Mouse (Mus musculus): Measurements from ENCODE around the gene Lsamp. TPM values are rescaled to one million over a fixed set of nuclear protein-coding genes. Genes with fewer than 3 reads are reported as not detected.

Lsamp gene
- total and polyA plus RNA-seq, 2 experiments: 0.07 to 0.37 TPM

DNA sequence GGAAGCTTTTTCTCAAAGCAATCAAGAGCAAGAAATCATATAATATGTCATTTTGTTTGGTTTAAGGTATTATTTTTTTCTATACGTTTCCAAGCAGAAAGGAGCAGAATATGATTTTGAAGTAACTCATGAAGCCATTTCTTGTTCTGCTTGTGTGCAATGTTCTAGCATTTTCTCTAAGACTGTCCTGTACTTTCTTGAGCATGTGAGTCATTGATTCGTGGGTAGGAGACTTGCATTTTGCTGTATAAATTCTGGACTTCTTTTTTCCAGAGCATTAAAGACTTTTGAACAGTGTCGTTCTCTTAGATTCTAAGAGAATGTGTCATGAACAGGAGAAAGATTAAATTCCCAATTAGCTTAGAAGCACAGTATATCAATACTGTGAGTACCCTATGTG is 1118.6 kb downstream of the Lsamp start:
- Histone ChIP-seq H3K79me2 (ENCODE audit: control insufficient read depth, insufficient read depth, low read length) (no peaks in the 10 kb centered on the region), H3K9ac (ENCODE audit: low read depth, low read length) (no peak overlapping the region), H3K27me3 (ENCODE audit: control insufficient read depth, insufficient read depth, low read length) (no peaks in the 10 kb centered on the region), H3K27ac (replicated peaks; ENCODE audit: insufficient read depth, low read depth, low read length) (no peak overlapping the region), H3K36me3 (ENCODE audit: control insufficient read depth, insufficient read depth, low read length) (no peaks in the 10 kb centered on the region), H3K4me3 (ENCODE audit: insufficient read depth, low read depth, low read length) (no peak overlapping the region), H3K4me1 (ENCODE audit: control insufficient read depth, insufficient read depth, low read length) (no peaks in the 10 kb centered on the region)
- TF ChIP-seq POLR2A (IDR thresholded peaks at IDR 0.05; ENCODE audit: extremely low read depth, insufficient read depth, low read length) (no peak), CTCF (IDR thresholded peaks at IDR 0.05; ENCODE audit: low read depth, low read length) (no peak)
- DNase-seq (ENCODE audit: extremely low read depth, low read depth, low spot score): no peak
- WGBS: 76% methylated on average over 3 of the region's 3 CpGs

DNA sequence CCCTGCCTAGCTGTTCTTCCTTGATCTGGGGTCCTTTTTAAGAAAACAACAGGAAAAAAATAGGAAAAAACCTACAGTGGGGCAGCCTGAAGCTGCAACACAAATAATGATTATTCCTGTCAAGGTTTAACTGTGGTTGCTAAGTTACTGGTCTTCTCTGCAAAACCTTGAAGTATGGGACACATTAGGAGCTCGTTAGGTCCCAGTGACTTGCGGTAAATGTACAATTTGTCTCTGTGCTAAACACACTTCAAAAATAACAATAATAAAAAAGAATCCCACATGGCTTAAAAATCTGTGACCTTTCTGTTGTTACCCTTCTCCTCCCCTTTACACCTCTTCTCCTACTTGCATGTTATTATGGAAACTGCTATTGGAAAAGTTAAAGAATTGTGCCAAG is 1140.2 kb downstream of the Lsamp start:
- no peak overlapping the region for H3K4me3 ChIP-seq (ENCODE audit: insufficient read depth, low read depth, low read length)
- no peak overlapping the region for H3K9ac ChIP-seq (ENCODE audit: low read depth, low read length)
- no peak for DNase-seq (ENCODE audit: extremely low read depth, low read depth, low spot score)
- H3K27me3 ChIP-seq (ENCODE audit: control insufficient read depth, insufficient read depth, low read length): no peaks in the 10 kb centered on the region
- H3K36me3 ChIP-seq (ENCODE audit: control insufficient read depth, insufficient read depth, low read length): no peaks in the 10 kb centered on the region
- TF ChIP-seq POLR2A (IDR thresholded peaks at IDR 0.05; ENCODE audit: extremely low read depth, insufficient read depth, low read length) (no peak), CTCF (IDR thresholded peaks at IDR 0.05; ENCODE audit: low read depth, low read length) (no peak)
- WGBS: 89% methylated on average over 2 of the region's 2 CpGs
- H3K79me2 ChIP-seq (ENCODE audit: control insufficient read depth, insufficient read depth, low read length): no peaks in the 10 kb centered on the region
- H3K4me1 ChIP-seq (ENCODE audit: control insufficient read depth, insufficient read depth, low read length): no peaks in the 10 kb centered on the region
- H3K27ac ChIP-seq (replicated peaks; ENCODE audit: insufficient read depth, low read depth, low read length): no peak overlapping the region

DNA sequence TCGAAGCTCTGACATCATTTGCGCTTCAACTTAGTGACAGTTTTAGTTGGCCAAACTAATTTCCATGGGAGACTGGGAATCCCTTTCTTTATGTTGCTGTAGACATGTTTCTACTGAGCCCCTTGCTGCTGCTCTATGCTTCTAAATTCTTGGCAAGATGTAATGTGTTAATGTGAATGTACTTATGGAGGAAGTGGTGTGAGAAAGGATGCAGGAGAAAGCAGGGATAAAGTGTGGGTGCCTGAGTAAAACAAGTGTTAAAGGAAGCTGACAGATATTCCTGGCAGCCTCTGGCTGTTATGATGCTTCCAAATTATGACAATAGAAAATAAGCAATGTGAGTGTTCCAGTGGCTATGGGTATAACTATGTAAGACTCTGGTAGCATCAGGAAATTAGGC is 1140.9 kb downstream of the Lsamp start:
- Histone ChIP-seq H3K27me3 (ENCODE audit: control insufficient read depth, insufficient read depth, low read length) (no peaks in the 10 kb centered on the region), H3K36me3 (ENCODE audit: control insufficient read depth, insufficient read depth, low read length) (no peaks in the 10 kb centered on the region), H3K79me2 (ENCODE audit: control insufficient read depth, insufficient read depth, low read length) (no peaks in the 10 kb centered on the region), H3K4me3 (ENCODE audit: insufficient read depth, low read depth, low read length) (no peak overlapping the region), H3K9ac (ENCODE audit: low read depth, low read length) (no peak overlapping the region), H3K4me1 (ENCODE audit: control insufficient read depth, insufficient read depth, low read length) (no peaks in the 10 kb centered on the region), H3K27ac (replicated peaks; ENCODE audit: insufficient read depth, low read depth, low read length) (no peak overlapping the region)
- no peak for TF ChIP-seq POLR2A (IDR thresholded peaks at IDR 0.05; ENCODE audit: extremely low read depth, insufficient read depth, low read length)
- 77% methylated on average over 2 of the region's 2 CpGs for WGBS
- no peak for DNase-seq (ENCODE audit: extremely low read depth, low read depth, low spot score)

DNA sequence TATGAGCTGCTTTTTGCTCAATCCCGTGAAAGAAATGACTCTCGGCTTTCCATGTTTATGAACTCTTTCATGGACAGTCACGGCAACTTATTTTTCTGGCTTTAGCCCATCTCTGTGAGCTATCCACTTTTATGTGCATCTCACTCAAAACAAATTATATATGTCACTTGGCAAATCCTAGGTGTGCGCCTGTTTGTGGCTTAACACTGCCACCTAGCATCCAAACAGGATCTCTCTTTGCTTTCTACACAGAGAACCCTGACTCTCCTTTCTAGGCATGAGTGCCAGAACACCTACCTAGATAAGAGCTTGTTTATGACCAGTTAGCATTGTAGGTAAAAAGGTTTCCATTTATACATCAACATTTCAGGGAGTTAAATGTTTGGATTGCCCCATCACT is 1146.9 kb downstream of the Lsamp start:
- Histone ChIP-seq H3K4me1 (ENCODE audit: control insufficient read depth, insufficient read depth, low read length) (no peaks in the 10 kb centered on the region), H3K79me2 (ENCODE audit: control insufficient read depth, insufficient read depth, low read length) (no peaks in the 10 kb centered on the region), H3K27ac (replicated peaks; ENCODE audit: insufficient read depth, low read depth, low read length) (no peak overlapping the region), H3K9ac (ENCODE audit: low read depth, low read length) (no peak overlapping the region), H3K27me3 (ENCODE audit: control insufficient read depth, insufficient read depth, low read length) (no peaks in the 10 kb centered on the region), H3K4me3 (ENCODE audit: insufficient read depth, low read depth, low read length) (no peak overlapping the region), H3K36me3 (ENCODE audit: control insufficient read depth, insufficient read depth, low read length) (no peaks in the 10 kb centered on the region)
- WGBS: 67% methylated on average over 4 of the region's 4 CpGs
- DNase-seq (ENCODE audit: extremely low read depth, low read depth, low spot score): peak; percentile 4
- no peak for TF ChIP-seq POLR2A (IDR thresholded peaks at IDR 0.05; ENCODE audit: extremely low read depth, insufficient read depth, low read length)
- TF ChIP-seq CTCF (IDR thresholded peaks at IDR 0.05; ENCODE audit: low read depth, low read length): no peak

DNA sequence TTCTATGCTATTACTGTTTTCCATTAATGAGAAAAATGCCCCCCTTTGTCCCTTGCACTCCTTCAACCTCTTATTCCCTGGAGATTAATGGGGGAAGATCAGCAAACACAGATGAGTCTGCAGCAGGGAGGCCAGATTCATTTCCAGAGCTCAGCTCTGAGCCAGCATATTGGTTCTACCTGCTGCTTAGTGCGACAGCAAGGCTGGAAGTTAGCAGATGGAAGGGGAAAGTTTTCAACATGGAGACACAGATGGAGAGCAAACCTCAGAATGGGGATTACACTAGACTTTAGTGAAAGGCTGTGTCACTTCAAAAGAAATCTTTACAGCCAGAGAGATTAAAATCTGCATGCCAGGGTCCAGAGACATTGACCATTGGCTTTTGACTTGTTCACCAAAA is 1188.7 kb downstream of the Lsamp start:
- 88% methylated on average over 1 of the region's 1 CpGs for WGBS
- DNase-seq (ENCODE audit: extremely low read depth, low read depth, low spot score): no peak
- no peak for TF ChIP-seq CTCF (IDR thresholded peaks at IDR 0.05; ENCODE audit: low read depth, low read length)
- TF ChIP-seq POLR2A (IDR thresholded peaks at IDR 0.05; ENCODE audit: extremely low read depth, insufficient read depth, low read length): no peak

DNA sequence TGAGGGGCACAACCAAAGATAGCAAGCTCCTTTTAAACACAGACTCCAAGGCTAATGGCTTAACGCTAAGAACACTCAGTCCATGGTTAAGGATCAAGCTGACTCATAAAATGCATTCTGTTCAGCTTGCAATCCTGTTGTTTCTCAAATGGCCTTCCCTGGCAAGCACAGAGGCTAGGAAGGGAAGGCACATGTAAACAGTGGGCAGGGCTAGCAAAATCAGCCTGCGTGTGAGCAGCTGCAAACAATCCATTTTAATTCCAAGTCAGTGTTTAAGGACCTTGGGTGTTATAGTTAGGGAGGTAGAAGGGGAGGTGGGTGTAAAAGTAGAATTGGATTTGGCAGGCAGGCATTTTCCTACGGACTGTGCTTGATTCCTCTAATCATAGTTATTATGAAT is 1195.4 kb downstream of the Lsamp start:
- WGBS: 53% methylated on average over 3 of the region's 3 CpGs
- TF ChIP-seq CTCF (IDR thresholded peaks at IDR 0.05; ENCODE audit: low read depth, low read length): no peak
- TF ChIP-seq POLR2A (IDR thresholded peaks at IDR 0.05; ENCODE audit: extremely low read depth, insufficient read depth, low read length): no peak
- Histone ChIP-seq H3K79me2 (ENCODE audit: control insufficient read depth, insufficient read depth, low read length) (no peaks in the 10 kb centered on the region), H3K27me3 (ENCODE audit: control insufficient read depth, insufficient read depth, low read length) (no peaks in the 10 kb centered on the region), H3K9ac (ENCODE audit: low read depth, low read length) (no peak overlapping the region), H3K4me3 (ENCODE audit: insufficient read depth, low read depth, low read length) (no peak overlapping the region), H3K27ac (replicated peaks; ENCODE audit: insufficient read depth, low read depth, low read length) (no peak overlapping the region), H3K36me3 (ENCODE audit: control insufficient read depth, insufficient read depth, low read length) (no peaks in the 10 kb centered on the region), H3K4me1 (ENCODE audit: control insufficient read depth, insufficient read depth, low read length) (no peaks in the 10 kb centered on the region)
- DNase-seq (ENCODE audit: extremely low read depth, low read depth, low spot score): no peak

More for the DNA sequence above, 1188.7 kb downstream of the Lsamp start:
- no peaks in the 10 kb centered on the region for H3K36me3 ChIP-seq (ENCODE audit: control insufficient read depth, insufficient read depth, low read length)
- no peak overlapping the region for H3K9ac ChIP-seq (ENCODE audit: low read depth, low read length)
- H3K4me1 ChIP-seq (ENCODE audit: control insufficient read depth, insufficient read depth, low read length): no peaks in the 10 kb centered on the region
- H3K79me2 ChIP-seq (ENCODE audit: control insufficient read depth, insufficient read depth, low read length): no peaks in the 10 kb centered on the region
- no peaks in the 10 kb centered on the region for H3K27me3 ChIP-seq (ENCODE audit: control insufficient read depth, insufficient read depth, low read length)
- no peak overlapping the region for H3K4me3 ChIP-seq (ENCODE audit: insufficient read depth, low read depth, low read length)
- no peak overlapping the region for H3K27ac ChIP-seq (replicated peaks; ENCODE audit: insufficient read depth, low read depth, low read length)
